Mouse (Mus musculus) kidney, postnatal 25 days (tissue): ENCODE data around the gene Cdh3.

Experiments used
- DNase-seq, 2 experiments: peaks; one replicate each; pipeline ENCODE4 v3.0.0; 2021; ENCODE audit warnings: mixed read lengths in 2 of 2

The Cdh3 gene

GRCm38 (mm10) chr8:106527241-106528036 lies 16.7 kb downstream of the Cdh3 start:
- DNase-seq: no peak

GRCm38 (mm10) chr8:106528596-106529249 lies 18.0 kb downstream of the Cdh3 start:
- no peak for DNase-seq

GRCm38 (mm10) chr8:106529885-106530482 lies 19.3 kb downstream of the Cdh3 start:
- no peak for DNase-seq

GRCm38 (mm10) chr8:106530566-106530965 lies 19.9 kb downstream of the Cdh3 start:
- DNase-seq: peak in 1 of 2 experiments; percentile 33

- DNase-seq: no peak
Observed at GRCm38 (mm10) chr8:106533709-106534108, 23.0 kb downstream of the Cdh3 start.

- peak; percentile 66 to 84 for DNase-seq
Observed at GRCm38 (mm10) chr8:106534449-106534848, 23.8 kb downstream of the Cdh3 start.

GRCm38 (mm10) chr8:106535448-106535847 lies 24.8 kb downstream of the Cdh3 start:
- no peak for DNase-seq

- peak in 1 of 2 experiments; percentile 45 for DNase-seq
Observed at GRCm38 (mm10) chr8:106539193-106539592, 28.5 kb downstream of the Cdh3 start.

GRCm38 (mm10) chr8:106541002-106541401 lies 30.3 kb downstream of the Cdh3 start:
- DNase-seq: no peak

GRCm38 (mm10) chr8:106543043-106543442 lies 32.4 kb downstream of the Cdh3 start:
- no peak for DNase-seq

- DNase-seq: peak in 1 of 2 experiments; percentile 40
Observed at GRCm38 (mm10) chr8:106545149-106545548, 34.5 kb downstream of the Cdh3 start.

GRCm38 (mm10) chr8:106546746-106547145 lies 36.1 kb downstream of the Cdh3 start:
- DNase-seq: no peak

GRCm38 (mm10) chr8:106548366-106548936 lies 37.8 kb downstream of the Cdh3 start:
- no peak for DNase-seq

GRCm38 (mm10) chr8:106550906-106551305 lies 40.2 kb downstream of the Cdh3 start:
- no peak for DNase-seq

GRCm38 (mm10) chr8:106554011-106554410 lies 43.3 kb downstream of the Cdh3 start:
- DNase-seq: no peak

GRCm38 (mm10) chr8:106556068-106556645 lies 45.5 kb downstream of the Cdh3 start:
- DNase-seq: no peak

GRCm38 (mm10) chr8:106559844-106560243 lies 49.2 kb downstream of the Cdh3 start:
- no peak for DNase-seq

- DNase-seq: peak; percentile 77 to 92
Observed at GRCm38 (mm10) chr8:106561097-106561865, 50.6 kb downstream of the Cdh3 start.

GRCm38 (mm10) chr8:106563691-106564182 lies 53.0 kb downstream of the Cdh3 start:
- DNase-seq: peak; percentile 43 to 64

GRCm38 (mm10) chr8:106569006-106569405 lies 58.3 kb downstream of the Cdh3 start:
- no peak for DNase-seq

GRCm38 (mm10) chr8:106570386-106570785 lies 59.7 kb downstream of the Cdh3 start:
- peak; percentile 67 to 78 for DNase-seq
